Mouse (Mus musculus): Measurements from ENCODE around the gene Nubp2.

- TF ChIP-seq CTCF (IDR thresholded peaks at IDR 0.05) = no peak
- TF ChIP-seq EP300 (IDR thresholded peaks at IDR 0.05) = no peak
Measured at GRCm38 (mm10) chr17:24865776-24866175, 20.4 kb downstream of the Nubp2 start, which contains the start of gene Igfals.

All from lung, postnatal 0 days (tissue).